Comparison of ENCODE assay signal across 8 mouse cellular contexts in the genomic region with DNA sequence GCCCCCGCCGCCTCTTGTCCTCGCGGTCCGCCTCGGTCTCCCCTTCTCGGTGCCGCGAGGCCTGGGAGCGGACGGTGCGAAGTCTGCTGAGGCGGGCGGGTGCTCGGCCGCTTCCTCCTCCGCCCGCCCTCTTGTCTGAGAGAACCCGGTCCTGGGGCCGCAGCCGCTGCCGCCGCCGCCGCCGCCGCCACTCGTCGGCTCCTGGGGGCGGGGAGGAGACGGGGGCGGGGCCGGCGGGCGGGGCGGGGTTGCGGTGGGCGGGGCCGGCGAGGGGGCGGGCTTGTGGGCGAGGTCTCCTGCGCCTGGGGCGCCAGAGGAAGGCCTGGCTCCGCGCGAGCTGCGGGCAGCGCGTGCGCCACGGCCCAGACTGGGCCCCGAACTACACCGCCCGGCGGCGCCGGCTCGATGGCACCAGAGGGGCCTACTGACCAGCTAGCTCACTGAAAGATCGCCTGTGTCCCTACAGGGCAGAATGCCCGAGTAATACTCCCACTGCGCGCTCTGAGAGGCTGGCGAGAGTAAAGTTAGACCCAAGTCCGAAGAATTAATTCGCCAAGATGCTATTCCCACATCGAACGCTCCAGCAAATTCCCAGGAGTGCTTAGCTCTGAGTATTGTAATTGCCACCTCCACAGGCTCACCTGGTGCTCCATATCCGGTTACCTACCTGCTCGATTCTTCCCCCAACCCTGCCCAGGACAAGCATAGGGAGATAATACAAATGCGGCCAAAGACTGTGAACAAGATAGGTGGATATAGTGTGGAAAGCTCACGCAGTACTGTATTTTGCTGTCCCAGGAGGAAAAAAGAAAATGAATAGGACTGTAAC. TPM values are rescaled to one million over a fixed set of nuclear protein-coding genes. Genes with fewer than 3 reads are reported as not detected.
A peak's percentile ranks its signal among the peaks of the same experiment; 100 is the strongest.
DNase-seq lines count a peak whose midpoint lies in the region; ATAC-seq and TF ChIP-seq lines count a peak whose summit lies in the region.

A gene (minus strand): TSS at position 165 of the 829 bp plus-strand sequence.

- peak within 1 kb of the TSS; percentile 81 for H3K4me2 ChIP-seq in hindbrain, postnatal 0 days (ENCODE audit: low read depth, low read length)

- H3K9ac ChIP-seq in hindbrain, postnatal 0 days (replicated peaks; ENCODE audit: low read length): peak within 1 kb of the TSS; percentile 90

- H3K4me3 ChIP-seq in gastrocnemius, adult 2 months: peak within 1 kb of the TSS; percentile 78
- peak within 1 kb of the TSS; percentile 88 for H3K4me3 ChIP-seq in hindbrain, postnatal 0 days (ENCODE audit: low read length)
- peak within 1 kb of the TSS; percentile 97 for H3K4me3 ChIP-seq in left cerebral cortex, adult 2 months
- peak within 1 kb of the TSS; percentile 89 for H3K4me3 ChIP-seq in macrophage (ENCODE audit: inconsistent target)

- DNase-seq in gastrocnemius, adult 2 months: peak; percentile 94
- peak; percentile 92 for DNase-seq in hindbrain, postnatal 0 days (ENCODE audit: low spot score)
- DNase-seq in left cerebral cortex, adult 2 months (ENCODE audit: extremely low spot score in 1 of 2, low spot score in 2 of 2): peak; percentile 79 to 81
- DNase-seq in retina, postnatal 7 days (ENCODE audit: low read depth, low spot score): peak; percentile 69
- peak; percentile 84 for DNase-seq in urinary bladder, adult 2 months (ENCODE audit: low spot score)

- peak within 1 kb of the TSS; percentile 97 for H3K27ac ChIP-seq in gastrocnemius, adult 2 months
- peak within 1 kb of the TSS; percentile 96 for H3K27ac ChIP-seq in hindbrain, postnatal 0 days
- peak within 1 kb of the TSS; percentile 96 for H3K27ac ChIP-seq in left cerebral cortex, adult 2 months
- H3K27ac ChIP-seq in macrophage: peak within 1 kb of the TSS; percentile 27

- peak; percentile 56 for TF ChIP-seq CTCF in gastrocnemius, adult 2 months (IDR thresholded peaks at IDR 0.05)
- TF ChIP-seq CTCF in hindbrain, postnatal 0 days (IDR thresholded peaks at IDR 0.05; ENCODE audit: low read depth): no peak; the same call in 1 of the 2 replicates
- peak; percentile 40 for TF ChIP-seq CTCF in left cerebral cortex, adult 2 months (IDR thresholded peaks at IDR 0.05)

- H3K9me3 ChIP-seq in hindbrain, postnatal 0 days (ENCODE audit: low read length): no peaks in the 10 kb centered on the region

- peaks cover 7% of the 10 kb centered on the region for H3K4me1 ChIP-seq in hindbrain, postnatal 0 days (ENCODE audit: insufficient read depth, low read length)

- ATAC-seq in activated CD4-positive, CD25-positive, alpha-beta regulatory T cell, adult 4 months: peak; percentile 67
- ATAC-seq in common myeloid progenitor, adult 5-6 weeks (replicated peaks; ENCODE audit: low read depth, poor library complexity, severe bottlenecking): peak; percentile 86
- ATAC-seq in hindbrain, postnatal 0 days: peak; percentile 97

- peaks cover 42% of the 10 kb centered on the region for H3K79me2 ChIP-seq in macrophage (ENCODE audit: inconsistent target)

- intact Hi-C loops in gastrocnemius, adult 2 months (cut with DNase I): no loop called here
- intact Hi-C loops in left cerebral cortex, adult 2 months (cut with DNase I): loop anchor here (2.0 kb wide), 1 partner anchor 132 kb away; a partner anchor contains a TSS

- no peaks in the 10 kb centered on the region for H3K27me3 ChIP-seq in hindbrain, postnatal 0 days (ENCODE audit: insufficient read depth, low read length)

- WGBS in hindbrain, postnatal 0 days: 5% methylated on average over 49 of the region's 72 CpGs
- 6% methylated on average over 64 of the region's 72 CpGs for WGBS in macrophage (ENCODE audit: missing documents)

- H3K36me3 ChIP-seq in hindbrain, postnatal 0 days (ENCODE audit: insufficient read depth, low read length): no peaks in the 10 kb centered on the region
- no peaks in the 10 kb centered on the region for H3K36me3 ChIP-seq in macrophage (ENCODE audit: inconsistent target)

RNA-seq across cellular contexts. Expression of the gene that starts here (rescaled TPM):
- polyA plus RNA-seq in activated CD4-positive, CD25-positive, alpha-beta regulatory T cell, adult 4 months (2017; shearing (Covaris generic)): 10 to 100 TPM; 16.4 to 18.0 TPM
- total RNA-seq in common myeloid progenitor, adult 5-6 weeks (2017): 26.2 and 30.2 TPM in 2 replicates
- total RNA-seq in gastrocnemius, adult 2 months (2021): 10 to 100 TPM; 26.5 to 32.2 TPM
- 27.2 and 35.7 TPM in 2 replicates for total RNA-seq in hindbrain, postnatal 0 days (2014; rRNA removed)
- polyA plus RNA-seq in hindbrain, postnatal 0 days (2015; fragmentation: Nextera tagmentation; extraction: Ambion mirVana): 8.7 TPM in 2 replicates
- 10 to 100 TPM; 25.7 to 28.3 TPM for total RNA-seq in left cerebral cortex, adult 2 months (2021)
- 10 to 100 TPM; 15.2 to 78.4 (median 39.8) TPM for total RNA-seq in macrophage (2018; cell fraction: chromatin; rRNA removed)
- total RNA-seq in macrophage (2018; cell fraction: cytosol; rRNA removed): 10 to 100 TPM; 11.3 to 26.4 (median 18.5) TPM
- 10 to 100 TPM; 12.2 to 53.7 (median 33.1) TPM for total RNA-seq in macrophage (2018; cell fraction: nucleus; rRNA removed)
- 13.7 to 17.8 TPM (median 15.9 TPM) in 3 replicates for polyA plus RNA-seq in macrophage (2018)
- polyA plus RNA-seq in urinary bladder, adult 2 months (2012; rRNA removed): 16.0 and 21.6 TPM in 2 replicates

Comparison
In these comparisons a context has a peak if more than half of its experiments do, and no peak if none do; other contexts are left out.
1. Peak in every context shown above with its lines: DNase-seq, ATAC-seq, H3K4me3 ChIP-seq and H3K27ac ChIP-seq.
2. H3K27ac ChIP-seq: peak in every context shown above with its lines; median percentile 97 in gastrocnemius, adult 2 months; 96 in hindbrain, postnatal 0 days; 96 in left cerebral cortex, adult 2 months; 27 in macrophage.